Mouse (Mus musculus) cortical plate, adult 2 months (tissue): Measurements from ENCODE around the gene Mocs3. TPM values are rescaled to one million over a fixed set of nuclear protein-coding genes. Genes with fewer than 3 reads are reported as not detected.

ENCODE experiments used
- H3K27ac ChIP-seq: fragments of 200-500 bp; 2 replicates; pipeline ENCODE4 v1.5.1; 2012; ENCODE audit warnings: low read length, control low read depth, inconsistent platforms; ENCODE audit not compliant: insufficient read depth
- H3K4me1 ChIP-seq: fragments of 200-500 bp; 2 replicates; pipeline ENCODE4 v1.6.1; 2011; ENCODE audit warnings: low read length; ENCODE audit not compliant: control insufficient read depth, insufficient read depth
- H3K4me3 ChIP-seq: fragments of 200-500 bp; 2 replicates; pipeline ENCODE4 v1.5.1; 2011; ENCODE audit warnings: mild to moderate bottlenecking, low read length, control low read depth; ENCODE audit not compliant: insufficient read depth
- CTCF ChIP-seq: fragments of 200-500 bp; IDR thresholded peaks from 2 replicates; pipeline ENCODE4 v1.5.1; 2011; ENCODE audit warnings: mild to moderate bottlenecking, control low read depth, low read length; ENCODE audit not compliant: insufficient read depth; ENCODE audit errors: extremely low read depth
- POLR2A ChIP-seq: fragments of 200-500 bp; IDR thresholded peaks from 2 replicates; pipeline ENCODE4 v1.6.1; 2011; ENCODE audit warnings: mild to moderate bottlenecking, low read length, control low read depth; ENCODE audit not compliant: insufficient read depth; ENCODE audit errors: extremely low read depth
- polyA plus RNA-seq: library from polyadenylated mRNA; depleted of rRNA; stranded (reverse); fragments of >200 nt; gene quantifications from 2 replicates; pipeline ENCODE4 v1.2.3, GENCODE M21; 2012

The Mocs3 gene
- polyA plus RNA-seq, 1 experiment: 14.6 TPM

DNA sequence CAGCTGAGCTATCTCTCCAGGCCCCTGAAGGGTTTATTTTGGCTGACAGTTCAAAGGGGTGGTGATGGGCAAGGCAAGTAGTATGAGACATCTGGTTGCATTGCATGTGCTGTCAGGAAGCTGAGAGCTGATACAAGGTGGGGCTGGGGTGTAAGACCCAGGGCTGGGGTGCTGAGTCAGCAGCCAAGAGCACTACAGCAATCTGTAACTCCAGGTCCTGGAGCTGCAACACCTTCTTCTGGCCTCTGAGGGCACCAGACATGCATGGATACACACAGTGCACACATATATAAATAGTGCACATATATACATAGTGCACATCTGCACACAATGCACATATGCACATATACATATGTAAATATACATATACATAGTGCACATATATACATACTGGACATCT, 12.4 kb downstream of the Mocs3 start:
- Histone ChIP-seq H3K4me1 (no peaks in the 10 kb centered on the region), H3K4me3 (no peak overlapping the region), H3K27ac (no peak overlapping the region)
- TF ChIP-seq CTCF (no peak), POLR2A (no peak)

DNA sequence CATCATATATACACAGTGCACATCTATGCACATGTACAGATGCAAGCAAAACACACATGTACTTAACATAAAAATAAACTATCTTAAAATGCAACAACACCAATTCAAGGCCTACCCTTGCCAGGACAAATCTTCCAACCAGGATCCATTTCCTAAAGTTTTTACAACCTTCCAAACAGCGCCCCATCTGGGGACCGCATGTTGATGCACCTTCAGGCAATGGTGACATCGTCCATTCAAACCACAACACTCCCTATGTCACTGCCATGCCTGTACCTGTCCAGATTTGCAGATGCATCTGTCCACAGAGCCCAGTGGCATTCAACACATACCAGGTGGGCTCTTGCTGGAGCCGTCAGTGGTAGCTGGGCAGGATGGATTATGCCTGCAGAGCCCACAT, 12.9 kb downstream of the Mocs3 start:
- TF ChIP-seq CTCF (no peak), POLR2A (no peak)
- H3K4me3 ChIP-seq: no peak overlapping the region
- no peaks in the 10 kb centered on the region for H3K4me1 ChIP-seq
- no peak overlapping the region for H3K27ac ChIP-seq

DNA sequence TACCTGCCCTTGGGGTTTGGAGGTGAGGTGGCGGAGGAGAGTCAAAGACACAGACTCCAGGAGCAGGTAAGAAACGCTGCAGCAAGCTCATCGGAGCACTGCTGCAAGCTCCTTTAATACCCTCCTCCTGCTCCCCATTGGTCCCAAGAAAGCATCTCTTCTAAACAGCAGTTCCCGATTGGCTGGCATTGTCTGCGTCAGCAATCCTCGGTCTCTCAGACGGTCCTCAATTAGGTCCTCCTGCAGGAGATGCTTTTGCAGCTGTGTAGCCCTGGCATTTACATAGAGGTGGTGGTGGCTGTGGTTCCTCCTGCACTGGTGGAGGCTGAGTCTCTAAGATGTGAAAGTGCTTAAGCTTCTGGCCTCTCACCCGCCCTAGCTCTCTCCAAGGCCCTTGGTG, 15.1 kb downstream of the Mocs3 start:
- TF ChIP-seq POLR2A: peak; percentile 38; the same call in 1 of the 2 replicates
- TF ChIP-seq CTCF: no peak
- Histone ChIP-seq H3K4me1 (no peaks in the 10 kb centered on the region), H3K27ac (no peak overlapping the region), H3K4me3 (no peak overlapping the region)

GRCm38 (mm10) chr2:168248167-168248855, 17.9 kb downstream of the Mocs3 start:
- TF ChIP-seq POLR2A (no peak), CTCF (no peak)
- Histone ChIP-seq H3K4me1 (no peaks in the 10 kb centered on the region), H3K4me3 (no peak overlapping the region), H3K27ac (no peak overlapping the region)

DNA sequence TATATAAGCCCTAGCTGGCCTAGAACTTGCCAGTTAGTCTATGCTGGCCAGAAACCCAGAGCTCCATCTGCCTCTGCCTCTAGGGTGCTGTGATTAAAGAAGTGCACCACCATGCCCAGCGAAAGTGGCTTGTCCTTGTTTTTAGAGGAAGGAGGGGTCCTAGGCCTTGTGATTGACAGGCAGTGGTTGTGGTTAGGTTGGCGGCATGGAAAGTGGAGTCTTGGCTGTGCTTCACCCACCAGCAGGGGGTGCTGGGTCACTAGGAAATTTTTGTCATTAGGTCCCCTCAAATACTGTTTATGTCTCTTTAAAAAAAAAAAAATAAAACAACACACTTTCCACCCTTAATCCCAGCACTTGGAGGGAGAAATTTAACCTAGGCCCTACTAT, 18.4 kb downstream of the Mocs3 start:
- no peak overlapping the region for H3K4me3 ChIP-seq
- no peak overlapping the region for H3K27ac ChIP-seq
- no peaks in the 10 kb centered on the region for H3K4me1 ChIP-seq
- TF ChIP-seq POLR2A: no peak
- TF ChIP-seq CTCF: 0 out of 2 replicates have a peak, but pooled peaks have one; percentile 18

DNA sequence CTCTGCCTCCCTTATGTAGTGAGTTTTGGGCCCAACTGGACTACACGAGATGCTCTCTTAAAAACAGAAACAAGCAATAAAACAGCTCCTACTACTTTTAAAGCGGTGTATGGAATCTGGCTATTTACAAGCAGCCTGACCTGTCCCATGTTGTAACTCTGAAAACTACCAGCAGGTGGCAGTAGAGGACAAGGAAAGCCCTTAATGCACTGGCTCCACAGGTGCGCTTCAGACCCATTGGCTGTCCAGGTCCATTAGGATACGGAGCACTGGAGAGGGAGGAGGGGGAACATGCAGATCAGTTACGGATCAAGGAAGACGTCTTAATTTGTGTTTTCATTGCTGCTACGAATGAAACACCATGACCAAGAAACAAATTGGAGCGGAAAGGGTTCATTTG, 19.8 kb downstream of the Mocs3 start:
- 0 out of 2 replicates have a peak, but pooled peaks cover 1% of the 10 kb centered on the region for H3K4me1 ChIP-seq
- no peak overlapping the region for H3K27ac ChIP-seq
- H3K4me3 ChIP-seq: no peak overlapping the region
- TF ChIP-seq POLR2A (no peak), CTCF (peak; percentile 99)

- H3K4me1 ChIP-seq: 0 out of 2 replicates have a peak, but pooled peaks cover 1% of the 10 kb centered on the region
- TF ChIP-seq CTCF (peak; percentile 64), POLR2A (no peak)
- no peak overlapping the region for H3K27ac ChIP-seq
- no peak overlapping the region for H3K4me3 ChIP-seq
Observed at GRCm38 (mm10) chr2:168252639-168253292, 22.3 kb downstream of the Mocs3 start.

DNA sequence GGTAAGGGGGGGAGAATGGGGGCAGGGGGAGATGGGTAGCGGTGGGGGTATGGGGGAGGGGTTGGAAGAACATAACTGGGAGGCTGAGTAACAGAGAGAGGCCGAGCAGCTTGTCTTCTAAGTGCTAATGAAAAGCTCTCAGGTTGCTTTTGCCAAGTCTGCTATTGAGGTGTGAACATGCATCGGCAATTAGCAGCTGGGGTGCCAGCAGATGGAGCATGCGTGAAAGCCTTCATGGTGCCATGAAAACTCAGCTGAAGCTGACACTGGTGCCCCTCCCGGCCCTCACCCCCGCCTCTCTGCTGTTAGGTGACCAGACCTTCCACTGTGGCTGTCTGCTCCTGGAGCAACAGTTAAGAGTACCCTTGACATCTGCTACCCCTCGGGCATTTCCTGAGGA, 23.4 kb downstream of the Mocs3 start:
- no peak overlapping the region for H3K4me3 ChIP-seq
- TF ChIP-seq POLR2A (no peak), CTCF (no peak)
- no peak overlapping the region for H3K27ac ChIP-seq
- 0 out of 2 replicates have a peak, but pooled peaks cover 1% of the 10 kb centered on the region for H3K4me1 ChIP-seq

DNA sequence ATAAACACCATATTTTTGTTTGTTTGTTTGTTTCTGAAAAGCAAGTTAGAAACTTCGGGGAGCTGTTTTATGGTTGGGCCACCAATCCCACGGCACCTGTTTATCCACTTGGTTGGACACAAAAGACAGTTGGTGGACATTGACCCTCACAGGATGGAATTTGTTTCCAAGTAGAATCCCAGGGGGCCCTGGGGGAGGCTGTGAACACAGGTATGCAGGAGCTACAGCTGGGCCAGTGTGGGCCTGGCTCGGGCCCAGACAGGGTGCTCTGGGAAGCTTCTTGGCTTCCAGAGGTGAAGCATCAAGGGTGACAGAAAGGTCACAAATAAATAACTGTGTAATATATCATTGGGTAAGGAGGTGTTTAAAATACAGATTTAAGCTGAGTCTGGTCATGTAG, 26.1 kb downstream of the Mocs3 start:
- H3K27ac ChIP-seq: no peak overlapping the region
- TF ChIP-seq POLR2A (no peak), CTCF (no peak)
- H3K4me1 ChIP-seq: peaks cover 4% of the 10 kb centered on the region
- H3K4me3 ChIP-seq: no peak overlapping the region

DNA sequence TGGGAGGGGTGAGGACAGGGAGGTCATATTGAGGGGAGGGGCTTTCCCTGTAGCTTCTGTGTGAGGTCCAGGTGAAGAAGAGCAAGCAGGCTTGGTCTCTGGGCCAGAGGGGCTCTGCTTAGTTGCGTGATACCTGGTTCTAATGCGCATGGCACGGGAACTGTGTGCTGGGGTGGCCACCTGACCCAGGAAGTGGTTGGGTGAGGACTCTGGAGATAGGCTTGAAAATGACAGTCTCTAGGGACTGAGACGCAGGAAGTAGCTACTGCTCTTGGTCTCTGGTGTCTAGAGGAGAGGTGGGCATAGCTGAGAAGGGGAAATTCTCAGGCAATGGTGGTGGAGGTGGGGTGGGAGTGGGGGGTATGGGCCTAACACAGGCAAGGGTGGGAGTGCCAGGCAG, 26.8 kb downstream of the Mocs3 start:
- Histone ChIP-seq H3K4me3 (no peak overlapping the region), H3K4me1 (peaks cover 4% of the 10 kb centered on the region), H3K27ac (no peak overlapping the region)
- TF ChIP-seq POLR2A (no peak), CTCF (no peak)
